Mouse (Mus musculus): ENCODE data around the gene Foxn4. TPM values are rescaled to one million over a fixed set of nuclear protein-coding genes. Genes with fewer than 3 reads are reported as not detected.

Gene Foxn4
- polyA plus RNA-seq, 1 experiment from 2014 or later, result 0.12 TPM

DNA sequence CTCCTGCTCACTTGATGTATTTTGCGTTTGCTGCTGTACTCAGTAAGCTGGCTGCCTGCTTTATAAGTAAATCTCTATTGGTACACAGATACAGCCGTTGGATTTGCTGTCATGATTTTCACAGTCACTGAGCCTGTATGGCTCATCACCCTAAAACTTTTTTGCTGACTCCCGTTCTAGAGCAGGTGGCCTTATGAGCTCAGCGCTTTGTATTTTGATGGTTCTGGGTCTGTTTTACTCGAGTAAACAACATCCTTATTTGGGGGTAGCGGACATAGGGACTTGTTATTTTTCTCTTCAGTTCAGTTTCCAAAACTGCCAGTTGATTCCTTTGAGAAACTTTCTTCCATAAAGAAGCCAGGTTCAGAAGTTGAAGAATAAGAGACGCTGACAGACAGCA is 47.6 kb downstream of the Foxn4 start:
- no peak for ATAC-seq
- WGBS, result 93% methylated on average over 7 of the region's 7 CpGs

DNA sequence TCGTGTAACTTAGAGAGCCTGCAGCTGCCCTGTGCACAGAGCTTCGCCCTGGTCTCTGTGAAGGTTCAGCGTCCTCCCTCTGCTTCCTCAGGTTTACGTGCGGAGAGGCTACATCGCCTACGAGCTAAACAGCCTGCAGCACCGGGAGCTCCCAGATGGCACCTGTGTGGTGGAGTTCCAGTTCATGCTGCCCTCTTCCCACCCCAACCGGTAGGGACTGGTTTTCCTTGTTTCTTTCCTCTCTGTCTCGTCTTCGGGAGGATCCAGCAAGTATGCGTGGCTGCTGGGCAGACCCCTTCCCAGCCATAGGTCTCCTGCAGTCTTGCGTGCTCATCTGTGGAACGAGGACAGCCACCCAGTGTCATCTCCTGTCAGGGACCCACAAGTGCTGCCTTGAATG is 54.8 kb downstream of the Foxn4 start:
- Histone ChIP-seq H3K4me3 (no peak overlapping the region), H3K4me1 (no peaks in the 10 kb centered on the region), H3K27ac (no peak overlapping the region), H3K9ac (no peak overlapping the region), H3K36me3 (ENCODE audit: poor library complexity, severe bottlenecking) (no peaks in the 10 kb centered on the region), H3K4me2 (no peak overlapping the region), H3K27me3 (no peaks in the 10 kb centered on the region), H3K9me3 (replicated peaks) (no peaks in the 10 kb centered on the region)
- 83% methylated on average over 14 of the region's 14 CpGs for WGBS
- ATAC-seq, result no peak

More for the DNA sequence above, 47.6 kb downstream of the Foxn4 start:
- H3K4me1 ChIP-seq, result no peaks in the 10 kb centered on the region
- no peaks in the 10 kb centered on the region for H3K27me3 ChIP-seq
- H3K27ac ChIP-seq, result no peak overlapping the region
- H3K9ac ChIP-seq, result no peak overlapping the region
- H3K4me3 ChIP-seq, result no peak overlapping the region
- no peaks in the 10 kb centered on the region for H3K36me3 ChIP-seq (ENCODE audit: poor library complexity, severe bottlenecking)
- H3K9me3 ChIP-seq (replicated peaks), result peaks cover 21% of the 10 kb centered on the region; the same call in 1 of the 2 replicates
- no peak overlapping the region for H3K4me2 ChIP-seq

DNA sequence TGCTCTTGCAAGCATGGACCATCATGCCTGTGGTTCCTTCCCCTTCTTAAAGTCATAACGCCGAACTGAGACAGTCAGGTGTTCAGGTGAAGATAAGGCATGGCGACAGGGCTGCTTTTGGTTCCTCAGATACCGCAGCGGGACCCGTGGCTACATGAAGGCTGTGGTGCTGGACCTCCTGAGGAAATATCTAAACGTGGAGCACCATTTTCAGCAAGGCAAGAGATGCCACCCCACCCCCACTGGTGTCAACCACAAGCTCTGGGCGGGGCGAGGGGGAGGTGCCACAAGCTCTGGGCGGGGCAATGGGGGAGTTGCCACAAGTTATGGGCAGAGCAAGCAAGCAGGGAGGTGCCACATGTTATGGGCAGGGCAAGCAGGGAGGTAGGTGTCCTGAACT is 60.4 kb downstream of the Foxn4 start:
- Histone ChIP-seq H3K27ac (no peak overlapping the region), H3K9me3 (replicated peaks) (no peaks in the 10 kb centered on the region), H3K27me3 (no peaks in the 10 kb centered on the region), H3K36me3 (ENCODE audit: poor library complexity, severe bottlenecking) (no peaks in the 10 kb centered on the region), H3K4me2 (no peak overlapping the region), H3K9ac (no peak overlapping the region), H3K4me3 (no peak overlapping the region), H3K4me1 (no peaks in the 10 kb centered on the region)
- ATAC-seq, result no peak
- WGBS, result 78% methylated on average over 10 of the region's 10 CpGs

DNA sequence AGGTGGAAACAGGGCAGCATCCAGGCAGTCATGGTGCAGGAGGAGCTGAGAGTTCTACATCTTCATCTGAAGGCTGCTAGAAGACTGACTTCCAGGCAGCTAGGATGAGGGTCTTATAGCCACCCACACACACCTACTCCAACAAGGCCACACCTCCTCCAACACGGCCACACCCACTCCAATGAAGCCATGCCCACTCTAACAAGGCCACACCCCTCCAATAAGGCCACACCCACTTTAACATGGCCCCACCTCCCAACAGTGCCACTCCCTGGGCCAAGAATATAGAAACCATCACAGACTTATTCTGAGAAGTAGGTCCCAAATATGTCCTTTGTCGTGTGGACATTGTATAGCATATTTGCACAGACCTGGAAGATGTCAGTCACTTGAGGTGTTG is 67.4 kb downstream of the Foxn4 start:
- Histone ChIP-seq H3K27me3 (no peaks in the 10 kb centered on the region), H3K4me1 (no peaks in the 10 kb centered on the region), H3K27ac (no peak overlapping the region), H3K4me3 (no peak overlapping the region), H3K4me2 (no peak overlapping the region), H3K9me3 (replicated peaks) (no peaks in the 10 kb centered on the region), H3K9ac (no peak overlapping the region), H3K36me3 (ENCODE audit: poor library complexity, severe bottlenecking) (no peaks in the 10 kb centered on the region)
- no peak for ATAC-seq
- WGBS, result 89% methylated on average over 2 of the region's 2 CpGs

Other genes with a start within 250 kb of the Foxn4 start
- 16.2 and 17.7 TPM in 2 replicates for gene Usp30, start 208.3 kb downstream of the Foxn4 start, polyA plus RNA-seq (2015; fragmentation: Nextera tagmentation; extraction: Ambion mirVana)
- 52.2 and 57.1 TPM in 2 replicates for gene Svop, start 182.2 kb downstream of the Foxn4 start, polyA plus RNA-seq (2015; fragmentation: Nextera tagmentation; extraction: Ambion mirVana)
- gene Alkbh2, start 145.6 kb downstream of the Foxn4 start, polyA plus RNA-seq (2015; fragmentation: Nextera tagmentation; extraction: Ambion mirVana), result 6.7 and 9.0 TPM in 2 replicates
- 45.3 and 46.6 TPM in 2 replicates for gene Ung, start 143.4 kb downstream of the Foxn4 start, polyA plus RNA-seq (2015; fragmentation: Nextera tagmentation; extraction: Ambion mirVana)
- gene Acacb, start 127.3 kb downstream of the Foxn4 start, polyA plus RNA-seq (2015; fragmentation: Nextera tagmentation; extraction: Ambion mirVana), result 0.96 and 1.5 TPM in 2 replicates
- 0.56 and 0.62 TPM in 2 replicates for gene Myo1h, start 15.4 kb upstream of the Foxn4 start, polyA plus RNA-seq (2015; fragmentation: Nextera tagmentation; extraction: Ambion mirVana)
- 81.3 and 89.7 TPM in 2 replicates for gene Kctd10, start 106.7 kb upstream of the Foxn4 start, polyA plus RNA-seq (2015; fragmentation: Nextera tagmentation; extraction: Ambion mirVana)
- gene Ube3b, start 106.8 kb upstream of the Foxn4 start, polyA plus RNA-seq (2015; fragmentation: Nextera tagmentation; extraction: Ambion mirVana), result 34.0 and 41.7 TPM in 2 replicates
- 18.9 and 20.8 TPM in 2 replicates for gene Mmab, start 170.3 kb upstream of the Foxn4 start, polyA plus RNA-seq (2015; fragmentation: Nextera tagmentation; extraction: Ambion mirVana)
- gene Mvk, start 170.5 kb upstream of the Foxn4 start, polyA plus RNA-seq (2015; fragmentation: Nextera tagmentation; extraction: Ambion mirVana), result 44.4 and 50.7 TPM in 2 replicates

Data from forebrain, embryonic 13.5 days (tissue).